ENCODE assay signal across 16 mouse cellular contexts in the genomic region with DNA sequence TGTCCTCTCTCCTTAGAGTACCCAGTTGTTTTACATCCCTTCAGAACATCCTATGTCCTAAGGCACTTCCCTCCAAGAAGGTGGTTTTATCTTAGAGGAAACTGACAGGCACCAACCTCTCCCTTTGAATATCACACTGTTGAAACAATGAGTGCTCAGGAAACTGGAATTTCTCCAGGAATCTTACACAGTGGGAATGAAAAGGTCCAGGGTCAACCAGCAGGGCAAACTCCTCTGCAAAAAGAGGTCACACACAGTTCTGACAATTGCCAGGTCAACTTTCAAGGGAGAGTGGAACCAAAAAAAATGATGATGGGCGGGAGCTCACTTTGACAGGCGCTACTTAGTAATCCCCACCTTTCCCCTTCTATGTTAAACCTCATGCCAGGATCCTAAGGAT.
"Had no signal": no experiment of that assay in that cellular context is flagged by ENCODE, and none has a peak within 500 bp of the region (broad histone marks: within the 10 kb centered on the region; RNA-seq: fewer than 3 reads in every experiment).

No protein-coding gene starts in this region.

- DNase-seq: left cerebral cortex, postnatal 4 days; lung, embryonic 14.5 days; lung, postnatal 10 days; lung, postnatal 4 days; retina, postnatal 1 day; right cerebral cortex, postnatal 4 days; spleen, adult 18-20 months; thymus, adult 18-20 months; thymus, postnatal 14 days had no signal

- H3K4me3 ChIP-seq: limb, embryonic 13.5 days; megakaryocyte, embryonic 14.5 days; midbrain, embryonic 15.5 days; neural tube, embryonic 13.5 days had no signal

- H3K27ac ChIP-seq: hindbrain, postnatal 0 days; limb, embryonic 13.5 days; midbrain, embryonic 15.5 days; neural tube, embryonic 13.5 days had no signal

- H3K4me2 ChIP-seq: limb, embryonic 13.5 days; liver, embryonic 11.5 days; lung, embryonic 14.5 days; midbrain, embryonic 11.5 days; midbrain, embryonic 15.5 days; neural tube, embryonic 13.5 days had no signal

- H3K36me3 ChIP-seq: limb, embryonic 13.5 days; midbrain, embryonic 15.5 days; neural tube, embryonic 13.5 days had no signal

- H3K9ac ChIP-seq: limb, embryonic 13.5 days; lung, embryonic 14.5 days; midbrain, embryonic 15.5 days; neural tube, embryonic 13.5 days had no signal

- H3K27me3 ChIP-seq: limb, embryonic 13.5 days; megakaryocyte, embryonic 14.5 days; midbrain, embryonic 15.5 days; neural tube, embryonic 13.5 days had no signal

- ATAC-seq: hindbrain, postnatal 0 days; midbrain, embryonic 15.5 days had no signal

- H3K9me3 ChIP-seq: limb, embryonic 13.5 days; megakaryocyte, embryonic 14.5 days; midbrain, embryonic 15.5 days; neural tube, embryonic 13.5 days had no signal

- H3K4me1 ChIP-seq: limb, embryonic 13.5 days; megakaryocyte, embryonic 14.5 days; midbrain, embryonic 15.5 days; neural tube, embryonic 13.5 days had no signal
